ENCODE assay signal across 25 mouse cellular contexts in genomic region chr4:86519953-86520352, GRCm38 (mm10). TPM values are rescaled to one million over a fixed set of nuclear protein-coding genes. Genes with fewer than 3 reads are reported as not detected.
DNase-seq lines count a peak whose midpoint lies in the region; ATAC-seq and TF ChIP-seq lines count a peak whose summit lies in the region.
"Had no signal": no experiment of that assay in that cellular context is flagged by ENCODE, and none has a peak within 500 bp of the region (broad histone marks: within the 10 kb centered on the region; RNA-seq: fewer than 3 reads in every experiment).

No protein-coding gene starts in this region.

- WGBS in kidney, embryonic 16.5 days, result 46% methylated on average over 6 of the region's 6 CpGs
- WGBS in midbrain, embryonic 11.5 days, result 93% methylated on average over 6 of the region's 6 CpGs
- 84% methylated on average over 6 of the region's 6 CpGs for WGBS in midbrain, embryonic 10.5 days
- 58% methylated on average over 6 of the region's 6 CpGs for WGBS in limb, embryonic 14.5 days
- WGBS in liver, postnatal 0 days (ENCODE audit: insufficient replicate concordance), result 83% methylated on average over 6 of the region's 6 CpGs

- peak; percentile 90 for ATAC-seq in kidney, embryonic 16.5 days (ENCODE audit: low FRiP score, low TSS enrichment)
- no peak for ATAC-seq in midbrain, embryonic 11.5 days (ENCODE audit: low FRiP score)
- no peak for ATAC-seq in limb, embryonic 14.5 days (ENCODE audit: low FRiP score, low read depth)
- ATAC-seq in liver, postnatal 0 days, result no peak
- ATAC-seq: CD4-positive, CD25-positive, alpha-beta regulatory T cell, adult 4 months; forebrain, embryonic 14.5 days; forebrain, postnatal 0 days had no signal

- no peak for TF ChIP-seq POLR2A in limb, embryonic 14.5 days (IDR thresholded peaks at IDR 0.05; ENCODE audit: borderline replicate concordance, extremely low read depth, insufficient read depth, insufficient read length)

- H3K36me3 ChIP-seq in kidney, embryonic 16.5 days (ENCODE audit: insufficient read depth, low read length), result no peaks in the 10 kb centered on the region
- H3K36me3 ChIP-seq in midbrain, embryonic 11.5 days (ENCODE audit: control insufficient read depth, insufficient read depth, low read length), result no peaks in the 10 kb centered on the region
- H3K36me3 ChIP-seq in midbrain, embryonic 10.5 days, result no peaks in the 10 kb centered on the region
- H3K36me3 ChIP-seq in limb, embryonic 14.5 days (ENCODE audit: control insufficient read depth, insufficient read depth, low read length), result no peaks in the 10 kb centered on the region
- H3K36me3 ChIP-seq in liver, postnatal 0 days (replicated peaks; ENCODE audit: insufficient read depth, low read length), result no peaks in the 10 kb centered on the region
- H3K36me3 ChIP-seq: embryonic facial prominence, embryonic 12.5 days; embryonic facial prominence, embryonic 15.5 days; hindbrain, embryonic 12.5 days had no signal

- no peak overlapping the region for H3K4me3 ChIP-seq in kidney, embryonic 16.5 days (ENCODE audit: low read length)
- no peak overlapping the region for H3K4me3 ChIP-seq in midbrain, embryonic 11.5 days (ENCODE audit: low read depth, low read length)
- H3K4me3 ChIP-seq in midbrain, embryonic 10.5 days, result no peak overlapping the region
- H3K4me3 ChIP-seq in limb, embryonic 14.5 days (replicated peaks; ENCODE audit: low read length), result no peak overlapping the region
- H3K4me3 ChIP-seq in liver, postnatal 0 days (ENCODE audit: low read depth, low read length), result no peak overlapping the region
- H3K4me3 ChIP-seq: embryonic facial prominence, embryonic 12.5 days; embryonic facial prominence, embryonic 15.5 days; gastrocnemius, adult 2 months; hindbrain, embryonic 12.5 days had no signal

- no peaks in the 10 kb centered on the region for H3K27me3 ChIP-seq in kidney, embryonic 16.5 days (ENCODE audit: insufficient read depth, low read length)
- H3K27me3 ChIP-seq in midbrain, embryonic 11.5 days (ENCODE audit: control insufficient read depth, insufficient read depth, low read length), result no peaks in the 10 kb centered on the region
- H3K27me3 ChIP-seq in midbrain, embryonic 10.5 days (ENCODE audit: low read depth, poor library complexity, severe bottlenecking), result no peaks in the 10 kb centered on the region
- H3K27me3 ChIP-seq in limb, embryonic 14.5 days (ENCODE audit: control insufficient read depth, insufficient read depth, low read length), result no peaks in the 10 kb centered on the region
- H3K27me3 ChIP-seq in liver, postnatal 0 days (ENCODE audit: insufficient read depth, low read length), result no peaks in the 10 kb centered on the region
- H3K27me3 ChIP-seq: embryonic facial prominence, embryonic 12.5 days; embryonic facial prominence, embryonic 15.5 days; hindbrain, embryonic 12.5 days had no signal

- no peaks in the 10 kb centered on the region for H3K9me3 ChIP-seq in kidney, embryonic 16.5 days (ENCODE audit: low read length)
- H3K9me3 ChIP-seq in midbrain, embryonic 11.5 days (ENCODE audit: control insufficient read depth, low read length), result no peaks in the 10 kb centered on the region
- no peaks in the 10 kb centered on the region for H3K9me3 ChIP-seq in midbrain, embryonic 10.5 days (replicated peaks)
- H3K9me3 ChIP-seq in limb, embryonic 14.5 days (ENCODE audit: control insufficient read depth, low read length), result no peaks in the 10 kb centered on the region
- H3K9me3 ChIP-seq in liver, postnatal 0 days (ENCODE audit: low read length), result no peaks in the 10 kb centered on the region
- H3K9me3 ChIP-seq: embryonic facial prominence, embryonic 12.5 days; embryonic facial prominence, embryonic 15.5 days; hindbrain, embryonic 12.5 days had no signal

- no peak overlapping the region for H3K4me2 ChIP-seq in kidney, embryonic 16.5 days (replicated peaks; ENCODE audit: low read depth, low read length)
- no peak overlapping the region for H3K4me2 ChIP-seq in midbrain, embryonic 11.5 days
- H3K4me2 ChIP-seq in limb, embryonic 14.5 days (replicated peaks; ENCODE audit: low read depth, low read length, severe bottlenecking), result 0 out of 2 replicates have a peak overlapping the region, but pooled peaks have one; percentile 3
- no peak overlapping the region for H3K4me2 ChIP-seq in liver, postnatal 0 days (ENCODE audit: low read depth, low read length)
- H3K4me2 ChIP-seq: embryonic facial prominence, embryonic 12.5 days; embryonic facial prominence, embryonic 15.5 days; heart, embryonic 11.5 days; hindbrain, embryonic 12.5 days had no signal

- no peak for DNase-seq in kidney, postnatal 4 days
- DNase-seq in midbrain, embryonic 11.5 days (ENCODE audit: low spot score, missing footprints), result peak; percentile 44
- DNase-seq in midbrain, embryonic 10.5 days (ENCODE audit: low spot score), result no peak
- no peak for DNase-seq in limb, embryonic 14.5 days (ENCODE audit: low spot score)
- no peak for DNase-seq in liver, postnatal 0 days
- DNase-seq: adrenal gland, adult 2 months; adrenal gland, postnatal 14 days; cerebellum, adult 11 months; cerebellum, adult 2 months; cerebellum, adult 9-11 months; cerebellum, postnatal 25 days; forebrain, postnatal 0 days; gastrocnemius, adult 2 months; gastrocnemius, postnatal 14 days; heart, adult 11 months had no signal

- no peak overlapping the region for H3K9ac ChIP-seq in kidney, embryonic 16.5 days (replicated peaks; ENCODE audit: low read length)
- H3K9ac ChIP-seq in midbrain, embryonic 11.5 days (ENCODE audit: low read length), result no peak overlapping the region
- no peak overlapping the region for H3K9ac ChIP-seq in limb, embryonic 14.5 days (ENCODE audit: low read depth, low read length, severe bottlenecking)
- no peak overlapping the region for H3K9ac ChIP-seq in liver, postnatal 0 days (replicated peaks)
- H3K9ac ChIP-seq: embryonic facial prominence, embryonic 12.5 days; embryonic facial prominence, embryonic 15.5 days; forebrain, postnatal 0 days; hindbrain, embryonic 12.5 days had no signal

- TF ChIP-seq EP300 in liver, postnatal 0 days (IDR thresholded peaks at IDR 0.05; ENCODE audit: low read depth), result no peak

- H3K27ac ChIP-seq in kidney, embryonic 16.5 days (ENCODE audit: low read length), result no peak overlapping the region
- no peak overlapping the region for H3K27ac ChIP-seq in midbrain, embryonic 11.5 days (ENCODE audit: low read depth, low read length)
- H3K27ac ChIP-seq in midbrain, embryonic 10.5 days (replicated peaks), result no peak overlapping the region
- H3K27ac ChIP-seq in limb, embryonic 14.5 days (replicated peaks; ENCODE audit: low read depth, low read length), result peak overlapping the region; percentile 16; the same call in 1 of the 2 replicates
- H3K27ac ChIP-seq in liver, postnatal 0 days (ENCODE audit: low read depth), result no peak overlapping the region
- H3K27ac ChIP-seq: embryonic facial prominence, embryonic 12.5 days; embryonic facial prominence, embryonic 15.5 days; gastrocnemius, adult 2 months; hindbrain, embryonic 12.5 days had no signal

- H3K4me1 ChIP-seq in kidney, embryonic 16.5 days (ENCODE audit: insufficient read depth, low read length), result no peaks in the 10 kb centered on the region
- H3K4me1 ChIP-seq in midbrain, embryonic 11.5 days (ENCODE audit: control insufficient read depth, insufficient read depth, low read length), result no peaks in the 10 kb centered on the region
- H3K4me1 ChIP-seq in midbrain, embryonic 10.5 days, result no peaks in the 10 kb centered on the region
- H3K4me1 ChIP-seq in limb, embryonic 14.5 days (ENCODE audit: control insufficient read depth, insufficient read depth, low read length), result peaks cover 8% of the 10 kb centered on the region
- no peaks in the 10 kb centered on the region for H3K4me1 ChIP-seq in liver, postnatal 0 days (ENCODE audit: insufficient read depth)
- H3K4me1 ChIP-seq: hindbrain, embryonic 12.5 days had no signal

- no peak for TF ChIP-seq CTCF in liver, postnatal 0 days (IDR thresholded peaks at IDR 0.05; ENCODE audit: low read depth)

RNA-seq across cellular contexts. Expression of gene Saxo1, which starts 38.2 kb away (rescaled TPM):
- polyA plus RNA-seq in kidney, embryonic 16.5 days (2015; fragmentation: Nextera tagmentation; extraction: Ambion mirVana), result 0.09 and 0.17 TPM in 2 replicates
- polyA plus RNA-seq in midbrain, embryonic 11.5 days (2014; fragmentation: Nextera tagmentation; extraction: Ambion mirVana), result not detected in 2 replicates
- not detected in 2 replicates for polyA plus RNA-seq in midbrain, embryonic 10.5 days (2016; fragmentation: Nextera tagmentation; extraction: Ambion mirVana)
- 0.08 and 0.14 TPM in 2 replicates for polyA plus RNA-seq in limb, embryonic 14.5 days (2012; rRNA removed)
- polyA plus RNA-seq in limb, embryonic 14.5 days (2014; fragmentation: Nextera tagmentation; extraction: Ambion mirVana), result not detected in 2 replicates
- not detected in 2 replicates for polyA plus RNA-seq in liver, postnatal 0 days (2015; fragmentation: Nextera tagmentation; extraction: Ambion mirVana)
- polyA plus RNA-seq: adrenal gland, adult 2 months; C2C12; CD4-positive, CD25-positive, alpha-beta regulatory T cell, adult 4 months; cerebellum, adult 2 months; embryonic facial prominence, embryonic 12.5 days; embryonic facial prominence, embryonic 15.5 days; forebrain, embryonic 11.5 days; forebrain, embryonic 14.5 days; forebrain, postnatal 0 days; heart, embryonic 11.5 days; heart, postnatal 0 days; hindbrain, embryonic 12.5 days had no signal

RNA-seq across cellular contexts. Expression of gene Rraga, which starts 55.5 kb away (rescaled TPM):
- 109 and 121 TPM in 2 replicates for polyA plus RNA-seq in kidney, embryonic 16.5 days (2015; fragmentation: Nextera tagmentation; extraction: Ambion mirVana)
- polyA plus RNA-seq in midbrain, embryonic 11.5 days (2014; fragmentation: Nextera tagmentation; extraction: Ambion mirVana), result 129 and 136 TPM in 2 replicates
- 62.5 and 81.1 TPM in 2 replicates for polyA plus RNA-seq in midbrain, embryonic 10.5 days (2016; fragmentation: Nextera tagmentation; extraction: Ambion mirVana)
- 107 and 112 TPM in 2 replicates for polyA plus RNA-seq in limb, embryonic 14.5 days (2012; rRNA removed)
- 96.1 and 106 TPM in 2 replicates for polyA plus RNA-seq in limb, embryonic 14.5 days (2014; fragmentation: Nextera tagmentation; extraction: Ambion mirVana)
- 29.3 and 36.4 TPM in 2 replicates for polyA plus RNA-seq in liver, postnatal 0 days (2015; fragmentation: Nextera tagmentation; extraction: Ambion mirVana)
